Mouse (Mus musculus): Measurements from ENCODE around the gene Pip4k2b. TPM values are rescaled to one million over a fixed set of nuclear protein-coding genes. Genes with fewer than 3 reads are reported as not detected.

Gene Pip4k2b
- polyA plus RNA-seq, 1 experiment from 2014 or later, result 1.2 TPM

DNA sequence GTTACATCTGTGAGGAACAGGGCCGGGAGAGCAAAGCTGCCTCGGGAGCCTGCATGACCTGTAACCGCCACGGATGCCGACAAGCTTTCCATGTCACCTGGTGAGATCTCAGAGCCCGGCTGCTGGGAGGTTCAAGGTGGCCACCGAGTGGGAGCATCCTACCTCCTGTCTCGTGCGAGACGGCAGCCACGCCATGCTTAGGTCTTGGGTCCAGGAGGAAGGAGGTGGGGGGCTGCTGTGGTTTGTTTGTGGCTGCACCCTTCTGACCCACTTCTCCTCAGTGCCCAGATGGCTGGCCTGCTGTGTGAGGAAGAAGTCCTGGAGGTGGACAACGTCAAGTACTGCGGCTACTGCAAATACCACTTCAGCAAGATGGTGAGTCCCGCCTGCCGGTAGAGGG lies 77.7 kb downstream of the Pip4k2b start:
- H3K27me3 ChIP-seq (ENCODE audit: control insufficient read depth, insufficient read depth, low read length), result peaks cover 7% of the 10 kb centered on the region
- no peak overlapping the region for H3K9ac ChIP-seq (ENCODE audit: low read depth, low read length)
- peaks cover 26% of the 10 kb centered on the region for H3K36me3 ChIP-seq (ENCODE audit: control insufficient read depth, insufficient read depth, low read length)
- ATAC-seq (replicated peaks; ENCODE audit: insufficient number of reproducible peaks, low FRiP score, low TSS enrichment), result no peak
- WGBS (ENCODE audit: insufficient replicate concordance), result 86% methylated on average over 15 of the region's 15 CpGs
- no peak overlapping the region for H3K4me3 ChIP-seq (ENCODE audit: low read depth, low read length)
- no peaks in the 10 kb centered on the region for H3K9me3 ChIP-seq (replicated peaks; ENCODE audit: control insufficient read depth, low read length)
- no peak overlapping the region for H3K4me2 ChIP-seq
- H3K4me1 ChIP-seq (ENCODE audit: control insufficient read depth, insufficient read depth, low read length), result peaks cover 43% of the 10 kb centered on the region
- H3K27ac ChIP-seq (ENCODE audit: low read depth, low read length), result no peak overlapping the region

DNA sequence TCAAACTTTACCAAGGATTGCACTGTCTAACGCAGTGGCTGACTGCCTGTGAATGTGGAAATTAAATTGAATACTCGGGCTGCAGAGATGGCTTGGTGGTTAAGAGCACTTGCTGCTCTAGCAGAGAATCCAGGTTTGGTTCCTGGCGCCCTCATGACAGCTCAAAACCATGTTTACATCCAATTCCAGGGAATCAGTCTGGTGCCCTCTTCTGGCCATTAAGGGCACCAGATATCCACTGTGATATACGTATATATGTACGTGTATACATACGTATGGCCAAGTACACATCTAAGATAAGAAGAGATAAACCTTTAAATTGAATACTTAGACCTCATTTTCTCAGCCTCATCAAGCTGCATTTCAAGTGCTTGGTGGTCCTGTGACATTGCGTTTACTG lies 78.3 kb downstream of the Pip4k2b start:
- no peaks in the 10 kb centered on the region for H3K9me3 ChIP-seq (replicated peaks; ENCODE audit: control insufficient read depth, low read length)
- H3K9ac ChIP-seq (ENCODE audit: low read depth, low read length), result no peak overlapping the region
- peaks cover 8% of the 10 kb centered on the region for H3K27me3 ChIP-seq (ENCODE audit: control insufficient read depth, insufficient read depth, low read length)
- peaks cover 49% of the 10 kb centered on the region for H3K4me1 ChIP-seq (ENCODE audit: control insufficient read depth, insufficient read depth, low read length)
- H3K27ac ChIP-seq (ENCODE audit: low read depth, low read length), result no peak overlapping the region
- peaks cover 23% of the 10 kb centered on the region for H3K36me3 ChIP-seq (ENCODE audit: control insufficient read depth, insufficient read depth, low read length)
- H3K4me3 ChIP-seq (ENCODE audit: low read depth, low read length), result no peak overlapping the region
- 86% methylated on average over 7 of the region's 7 CpGs for WGBS (ENCODE audit: insufficient replicate concordance)
- no peak overlapping the region for H3K4me2 ChIP-seq
- no peak for ATAC-seq (replicated peaks; ENCODE audit: insufficient number of reproducible peaks, low FRiP score, low TSS enrichment)

DNA sequence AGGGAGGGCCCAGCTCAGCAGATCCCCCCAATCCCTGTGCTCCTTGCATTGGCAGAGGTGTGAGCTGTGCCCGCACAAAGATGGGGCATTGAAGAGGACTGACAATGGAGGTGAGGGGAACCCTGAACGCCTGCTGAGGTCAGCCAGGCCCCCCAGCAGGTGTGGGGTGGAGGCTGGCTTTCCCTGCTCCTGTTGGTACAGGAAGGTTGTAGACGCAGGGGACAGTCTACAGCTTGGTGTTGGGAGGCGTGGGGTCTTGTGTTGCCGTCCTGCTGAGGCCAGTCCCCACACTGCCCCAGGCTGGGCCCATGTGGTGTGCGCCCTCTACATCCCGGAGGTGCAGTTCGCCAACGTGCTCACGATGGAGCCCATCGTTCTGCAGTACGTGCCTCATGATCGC lies 79.1 kb downstream of the Pip4k2b start:
- Histone ChIP-seq H3K9ac (ENCODE audit: low read depth, low read length) (no peak overlapping the region), H3K27ac (ENCODE audit: low read depth, low read length) (no peak overlapping the region), H3K4me1 (ENCODE audit: control insufficient read depth, insufficient read depth, low read length) (peaks cover 49% of the 10 kb centered on the region), H3K4me2 (no peak overlapping the region), H3K4me3 (ENCODE audit: low read depth, low read length) (no peak overlapping the region), H3K36me3 (ENCODE audit: control insufficient read depth, insufficient read depth, low read length) (peaks cover 20% of the 10 kb centered on the region), H3K27me3 (ENCODE audit: control insufficient read depth, insufficient read depth, low read length) (peaks cover 8% of the 10 kb centered on the region), H3K9me3 (replicated peaks; ENCODE audit: control insufficient read depth, low read length) (no peaks in the 10 kb centered on the region)
- no peak for ATAC-seq (replicated peaks; ENCODE audit: insufficient number of reproducible peaks, low FRiP score, low TSS enrichment)
- WGBS (ENCODE audit: insufficient replicate concordance), result 86% methylated on average over 13 of the region's 13 CpGs

Small RNA genes within 50 kb of the gene (microRNA-seq; reads per million reads assigned to microRNA genes)
- gene Mir6927 (ENCODE audit: borderline number of aligned reads) (0.47 reads per million), gene Mir8102 (ENCODE audit: borderline number of aligned reads) (not detected)

Other genes starting within 250 kb of the Pip4k2b start
- gene 4933428G20Rik, start 244.4 kb downstream of the Pip4k2b start, polyA plus RNA-seq (2014; fragmentation: Nextera tagmentation; extraction: Ambion mirVana), result 0.11 TPM in 1 of 2 replicates, not detected in the other
- gene Srcin1, start 168.5 kb downstream of the Pip4k2b start, polyA plus RNA-seq (2014; fragmentation: Nextera tagmentation; extraction: Ambion mirVana), result 0.06 and 0.23 TPM in 2 replicates
- gene Epop, start 115.0 kb downstream of the Pip4k2b start, polyA plus RNA-seq (2014; fragmentation: Nextera tagmentation; extraction: Ambion mirVana), result 1.4 and 1.5 TPM in 2 replicates
- 2.9 and 3.3 TPM in 2 replicates for gene Mllt6, start 81.3 kb downstream of the Pip4k2b start, polyA plus RNA-seq (2014; fragmentation: Nextera tagmentation; extraction: Ambion mirVana)
- 45.8 and 52.3 TPM in 2 replicates for gene Cisd3, start 58.9 kb downstream of the Pip4k2b start, polyA plus RNA-seq (2014; fragmentation: Nextera tagmentation; extraction: Ambion mirVana)
- gene Pcgf2, start 44.2 kb downstream of the Pip4k2b start, polyA plus RNA-seq (2014; fragmentation: Nextera tagmentation; extraction: Ambion mirVana), result 10.3 and 16.4 TPM in 2 replicates
- gene Psmb3, start 41.3 kb downstream of the Pip4k2b start, polyA plus RNA-seq (2014; fragmentation: Nextera tagmentation; extraction: Ambion mirVana), result 416 and 447 TPM in 2 replicates
- 9.2 and 9.9 TPM in 2 replicates for gene Cwc25, start 21.9 kb upstream of the Pip4k2b start, polyA plus RNA-seq (2014; fragmentation: Nextera tagmentation; extraction: Ambion mirVana)
- gene 1700001P01Rik, start 31.2 kb upstream of the Pip4k2b start, polyA plus RNA-seq (2014; fragmentation: Nextera tagmentation; extraction: Ambion mirVana), result 0.38 TPM in 1 of 2 replicates, not detected in the other
- gene Rpl23, start 37.7 kb upstream of the Pip4k2b start, polyA plus RNA-seq (2014; fragmentation: Nextera tagmentation; extraction: Ambion mirVana), result 461 and 517 TPM in 2 replicates
- 30.0 and 37.5 TPM in 2 replicates for gene Lasp1, start 54.3 kb upstream of the Pip4k2b start, polyA plus RNA-seq (2014; fragmentation: Nextera tagmentation; extraction: Ambion mirVana)
- gene B230217C12Rik, start 96.1 kb upstream of the Pip4k2b start, polyA plus RNA-seq (2014; fragmentation: Nextera tagmentation; extraction: Ambion mirVana), result 8.2 and 8.3 TPM in 2 replicates
- 0.66 and 1.3 TPM in 2 replicates for gene Fbxo47, start 139.4 kb upstream of the Pip4k2b start, polyA plus RNA-seq (2014; fragmentation: Nextera tagmentation; extraction: Ambion mirVana)
- gene Plxdc1, start 241.7 kb upstream of the Pip4k2b start, polyA plus RNA-seq (2014; fragmentation: Nextera tagmentation; extraction: Ambion mirVana), result 0.14 TPM in 1 of 2 replicates, not detected in the other

Data from heart, embryonic 11.5 days (tissue).